Comparison of ENCODE assay signal across 12 mouse cellular contexts in genomic region chr4:137244883-137245282, GRCm38 (mm10). TPM values are rescaled to one million over a fixed set of nuclear protein-coding genes. Genes with fewer than 3 reads are reported as not detected.
"Had no signal": no experiment of that assay in that cellular context is flagged by ENCODE, and none has a peak within 500 bp of the region (broad histone marks: within the 10 kb centered on the region; RNA-seq: fewer than 3 reads in every experiment).

No protein-coding gene starts in this region.

- H3K27ac ChIP-seq: left cerebral cortex, adult 2 months; limb, embryonic 12.5 days; liver, embryonic 13.5 days; lung, embryonic 15.5 days; midbrain, embryonic 13.5 days had no signal

- H3K36me3 ChIP-seq: limb, embryonic 12.5 days; liver, embryonic 13.5 days; lung, embryonic 15.5 days; midbrain, embryonic 13.5 days had no signal

- DNase-seq: kidney, adult 8-10 months; kidney, postnatal 25 days; liver, embryonic 13.5 days; right cerebral cortex, postnatal 14 days; thymus, adult 2 months; thymus, postnatal 36 days had no signal

- H3K4me3 ChIP-seq: left cerebral cortex, adult 2 months; limb, embryonic 12.5 days; liver, embryonic 13.5 days; lung, embryonic 15.5 days; midbrain, embryonic 13.5 days had no signal

- H3K9ac ChIP-seq: limb, embryonic 12.5 days; liver, embryonic 13.5 days; lung, embryonic 15.5 days; midbrain, embryonic 13.5 days had no signal

- H3K27me3 ChIP-seq: limb, embryonic 12.5 days; liver, embryonic 13.5 days; lung, embryonic 15.5 days; midbrain, embryonic 13.5 days had no signal

- H3K4me2 ChIP-seq: limb, embryonic 12.5 days; liver, embryonic 13.5 days; lung, embryonic 15.5 days; midbrain, embryonic 13.5 days had no signal

- H3K4me1 ChIP-seq: liver, embryonic 13.5 days; lung, embryonic 15.5 days; midbrain, embryonic 13.5 days had no signal

- H3K9me3 ChIP-seq: liver, embryonic 13.5 days; lung, embryonic 15.5 days had no signal

- ATAC-seq: intestine, embryonic 16.5 days; midbrain, embryonic 13.5 days had no signal

RNA-seq across cellular contexts. Expression of gene Wnt4, which starts 32.4 kb away (rescaled TPM):
- total RNA-seq: megakaryocyte progenitor cell, adult 5-6 weeks had no signal
